Mouse (Mus musculus): ENCODE measurements around the gene Hist1h4a.
A peak's percentile ranks its signal among the peaks of the same experiment; 100 is the strongest.
"Not testable (repeated sequence)": the region's sequence is repeated elsewhere in the genome, so short reads cannot be mapped to it uniquely, and the experiment has no call there.

The Hist1h4a gene

DNA sequence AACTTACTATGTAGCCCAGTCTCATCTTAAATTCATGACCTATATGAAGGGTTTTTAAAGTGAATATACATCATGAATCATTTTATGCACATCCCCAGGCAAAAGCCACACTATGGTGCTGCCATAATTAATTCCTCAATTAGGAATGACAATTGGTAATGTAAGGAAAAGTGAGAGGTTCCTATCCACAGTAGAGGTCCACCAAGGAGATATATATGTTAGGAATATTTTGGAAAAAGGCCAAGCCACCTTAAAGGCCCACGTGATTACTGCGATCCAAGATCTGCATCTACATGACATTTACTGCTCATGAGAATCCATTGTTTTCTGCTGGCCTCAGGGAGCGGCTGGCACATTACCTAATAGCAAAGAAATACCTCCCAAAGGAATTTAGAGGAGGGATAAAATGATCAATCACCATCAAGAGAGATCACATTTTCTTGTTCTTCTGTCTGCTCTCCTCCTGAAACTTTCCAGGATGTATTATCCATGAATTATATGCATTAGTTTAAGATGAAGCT lies 1.7 kb downstream of the Hist1h4a start:
- DNase-seq (ENCODE audit: low spot score in 2 of 2): no peak

GRCm38 (mm10) chr13:23757921-23758320 lies 3.1 kb downstream of the Hist1h4a start:
- no peak for DNase-seq (ENCODE audit: low spot score in 2 of 2)

DNA sequence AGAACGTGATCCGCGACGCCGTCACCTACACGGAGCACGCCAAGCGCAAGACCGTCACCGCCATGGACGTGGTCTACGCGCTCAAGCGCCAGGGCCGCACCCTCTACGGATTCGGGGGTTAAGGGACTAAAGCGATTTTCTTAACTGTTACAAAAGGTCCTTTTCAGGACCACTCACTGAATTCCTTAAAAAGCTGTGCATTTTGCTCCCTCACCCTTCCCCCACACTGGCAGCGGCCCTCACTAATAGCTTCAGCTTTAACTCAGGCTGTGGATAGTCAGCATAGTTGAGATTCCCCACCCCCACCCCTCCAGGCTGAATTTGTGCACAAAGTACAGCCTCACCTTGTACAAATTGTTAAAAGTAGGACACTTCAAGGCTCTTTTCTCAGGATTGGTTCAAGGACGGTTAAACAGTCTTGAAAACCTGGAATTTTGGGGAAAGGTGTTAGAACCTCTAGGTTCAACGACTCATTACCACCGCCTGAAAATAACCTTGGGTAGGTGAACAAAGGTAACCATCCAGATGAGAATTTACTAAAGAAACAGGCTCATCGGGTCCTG lies 3.7 kb downstream of the Hist1h4a start:
- no peak for DNase-seq (ENCODE audit: low spot score in 2 of 2)

- peak; percentile 90 to 91 for DNase-seq (ENCODE audit: low spot score in 2 of 2)
Observed at GRCm38 (mm10) chr13:23756790-23757189, 4.2 kb downstream of the Hist1h4a start, which contains the start of gene Hist1h4b. Gene Hist1h4b, plus strand, starts transcription at chr13:23757013.

DNA sequence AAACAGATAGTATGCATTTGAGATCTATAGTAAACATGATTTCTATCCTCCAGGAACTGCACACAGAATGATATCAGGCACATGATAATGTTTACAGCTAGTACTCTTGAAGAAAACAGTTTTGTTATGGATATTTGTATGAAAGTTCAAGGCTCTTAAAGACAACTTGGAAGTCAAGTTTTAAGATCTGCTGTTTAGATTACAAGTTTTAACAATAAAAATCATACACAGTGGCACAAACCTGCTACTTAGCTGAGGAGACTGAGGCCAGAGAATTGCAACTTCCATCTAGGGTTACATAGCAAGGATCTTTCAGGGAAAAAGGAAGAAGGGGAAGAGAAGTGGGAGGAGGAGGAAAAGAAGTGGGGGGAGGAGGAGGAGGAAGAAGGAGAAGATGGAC lies 6.0 kb downstream of the Hist1h4a start:
- no peak for DNase-seq (ENCODE audit: low spot score in 2 of 2)

DNA sequence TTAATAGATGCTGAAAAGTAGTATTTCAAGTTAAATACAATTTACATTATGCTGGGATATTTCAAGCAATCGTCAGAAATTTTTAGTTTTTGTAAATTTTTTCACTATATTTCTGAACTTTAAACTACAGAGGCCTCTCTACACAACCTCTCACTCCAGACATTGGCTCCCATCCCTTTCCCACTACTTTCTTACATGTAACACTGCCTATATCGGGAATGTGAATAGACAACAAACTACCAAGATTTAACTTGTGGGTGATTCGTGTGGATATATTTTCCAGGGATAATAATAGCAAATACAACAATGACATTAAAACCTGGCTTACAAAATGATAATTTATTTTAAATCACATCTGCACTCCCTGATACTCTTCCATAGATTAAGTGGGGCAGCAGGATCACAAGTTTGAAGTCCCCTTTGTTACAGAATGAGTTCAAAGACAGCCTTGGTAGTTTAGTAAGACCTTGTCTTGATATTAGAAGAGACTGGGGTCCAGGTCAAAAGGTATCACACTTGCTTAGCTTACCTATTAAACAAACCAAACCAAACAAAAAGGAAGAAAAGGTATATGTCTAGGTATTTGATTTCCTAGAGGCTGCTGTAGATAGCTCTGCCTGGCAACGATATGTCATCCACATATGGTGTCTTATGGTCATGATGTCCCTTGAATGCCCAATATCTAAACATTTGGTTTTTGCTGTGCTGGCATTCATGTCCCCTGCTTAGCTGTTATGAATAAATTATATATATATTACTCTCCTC lies 7.5 kb downstream of the Hist1h4a start:
- no peak for DNase-seq (ENCODE audit: low spot score in 2 of 2)

GRCm38 (mm10) chr13:23752742-23753172 lies 8.3 kb downstream of the Hist1h4a start:
- no peak for DNase-seq (ENCODE audit: low spot score in 2 of 2)

- peak; percentile 80 to 84 for DNase-seq (ENCODE audit: low spot score in 2 of 2)
Observed at GRCm38 (mm10) chr13:23752067-23752741, 8.8 kb downstream of the Hist1h4a start, which contains the start of gene Hist1h3b. Gene Hist1h3b, plus strand, starts transcription at chr13:23752267.

DNA sequence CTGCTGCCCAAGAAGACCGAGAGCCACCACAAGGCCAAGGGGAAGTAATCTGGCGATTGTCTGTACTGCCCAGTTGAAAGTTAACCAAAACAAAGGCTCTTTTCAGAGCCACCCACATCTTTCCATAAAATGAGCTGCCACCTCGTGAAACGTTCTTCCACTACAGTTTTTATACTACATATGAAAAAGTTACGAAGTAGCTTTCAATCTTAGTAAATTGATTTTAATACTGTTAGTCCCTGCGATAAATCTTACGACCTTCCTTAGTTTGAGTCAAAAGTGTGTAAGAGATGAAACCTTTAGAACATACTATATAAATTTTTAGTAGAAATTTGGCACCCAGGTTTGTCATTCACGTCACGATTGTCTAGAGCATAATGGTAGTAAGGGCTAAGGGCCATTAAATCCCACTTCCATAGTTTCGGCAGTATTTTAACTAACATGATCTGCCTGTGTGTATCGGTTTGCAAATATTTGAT lies 9.5 kb downstream of the Hist1h4a start:
- DNase-seq (ENCODE audit: low spot score in 2 of 2): no peak

DNA sequence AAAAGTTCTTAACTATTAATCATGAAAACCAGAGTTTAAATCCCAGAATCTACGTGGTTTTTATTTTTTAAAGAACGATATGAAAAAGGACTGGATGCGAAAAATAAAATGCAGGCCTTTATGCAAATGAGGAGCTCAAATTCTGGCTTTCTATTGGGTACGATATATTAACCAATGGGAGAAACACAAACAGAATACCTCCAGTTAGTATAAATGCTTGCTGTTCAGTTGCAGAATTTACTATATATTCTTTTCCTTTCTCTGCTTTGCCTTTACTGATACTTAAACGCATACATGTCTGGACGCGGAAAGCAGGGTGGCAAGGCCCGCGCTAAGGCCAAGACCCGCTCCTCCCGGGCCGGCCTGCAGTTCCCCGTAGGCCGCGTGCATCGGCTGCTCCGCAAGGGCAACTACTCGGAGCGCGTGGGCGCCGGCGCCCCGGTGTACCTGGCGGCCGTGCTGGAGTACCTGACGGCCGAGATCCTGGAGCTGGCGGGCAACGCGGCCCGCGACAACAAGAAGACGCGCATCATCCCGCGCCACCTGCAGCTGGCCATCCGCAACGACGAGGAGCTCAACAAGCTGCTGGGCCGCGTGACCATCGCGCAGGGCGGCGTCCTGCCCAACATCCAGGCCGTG lies 10.1 kb downstream of the Hist1h4a start, which contains the start of gene Hist1h2ab:
Hist1h2ab (plus strand) TSS at position 288 of the 639 bp plus-strand sequence.
- DNase-seq (ENCODE audit: low spot score in 2 of 2): not testable (repeated sequence)

DNA sequence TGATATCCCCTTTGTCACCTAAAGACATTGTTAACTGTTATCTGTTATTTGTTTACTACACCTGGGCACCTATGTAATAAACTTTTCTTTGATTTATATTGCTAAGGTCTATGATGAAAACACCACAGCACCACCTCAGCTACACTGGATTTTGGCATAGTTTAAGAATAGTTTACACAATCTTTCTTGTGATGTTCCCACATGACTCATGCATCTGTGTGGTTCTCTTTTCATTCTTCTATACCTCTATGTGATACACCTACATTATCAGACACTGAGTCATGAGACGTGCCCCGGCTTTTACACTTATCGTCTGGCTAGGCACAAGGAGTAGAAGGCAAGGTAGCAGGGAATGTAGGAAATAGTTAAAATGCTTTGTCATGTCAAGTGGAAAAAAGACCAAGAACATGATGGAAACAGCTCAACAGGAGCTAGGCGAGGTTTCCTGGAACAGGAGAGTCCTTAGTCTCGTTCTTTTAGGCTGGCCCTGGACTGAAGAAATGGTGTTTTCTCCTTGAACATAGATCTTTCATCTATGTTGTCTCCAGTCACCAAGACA lies 11.4 kb downstream of the Hist1h4a start:
- no peak for DNase-seq (ENCODE audit: low spot score in 2 of 2)

DNA sequence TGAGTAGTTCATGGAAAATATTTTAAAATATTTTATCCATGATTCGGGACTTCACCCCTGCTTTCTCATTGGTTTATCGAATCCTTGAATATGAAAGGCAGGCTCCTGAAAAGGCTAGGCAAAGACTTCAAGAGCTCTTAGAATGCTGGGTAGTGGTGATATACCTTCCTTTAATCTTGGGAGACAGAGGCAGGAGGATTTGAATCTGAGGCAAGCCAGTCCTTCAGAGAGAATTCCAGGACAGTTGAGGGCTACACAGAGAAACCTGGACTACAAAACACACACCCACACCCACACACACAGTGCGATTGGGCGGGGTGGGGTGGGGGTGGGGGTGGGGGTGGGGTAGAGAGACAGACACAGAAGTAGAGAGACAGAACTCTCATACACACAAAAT lies 13.1 kb downstream of the Hist1h4a start:
- DNase-seq (ENCODE audit: low spot score in 2 of 2): no peak

GRCm38 (mm10) chr13:23747081-23747891 lies 13.7 kb downstream of the Hist1h4a start:
- no peak for DNase-seq (ENCODE audit: low spot score in 2 of 2)

- peak; percentile 61 to 65 for DNase-seq (ENCODE audit: low spot score in 2 of 2)
Observed at GRCm38 (mm10) chr13:23746201-23747080, 14.6 kb downstream of the Hist1h4a start, which contains the start of gene Hist1h2bb. Gene Hist1h2bb, plus strand, starts transcription at chr13:23746734.

DNA sequence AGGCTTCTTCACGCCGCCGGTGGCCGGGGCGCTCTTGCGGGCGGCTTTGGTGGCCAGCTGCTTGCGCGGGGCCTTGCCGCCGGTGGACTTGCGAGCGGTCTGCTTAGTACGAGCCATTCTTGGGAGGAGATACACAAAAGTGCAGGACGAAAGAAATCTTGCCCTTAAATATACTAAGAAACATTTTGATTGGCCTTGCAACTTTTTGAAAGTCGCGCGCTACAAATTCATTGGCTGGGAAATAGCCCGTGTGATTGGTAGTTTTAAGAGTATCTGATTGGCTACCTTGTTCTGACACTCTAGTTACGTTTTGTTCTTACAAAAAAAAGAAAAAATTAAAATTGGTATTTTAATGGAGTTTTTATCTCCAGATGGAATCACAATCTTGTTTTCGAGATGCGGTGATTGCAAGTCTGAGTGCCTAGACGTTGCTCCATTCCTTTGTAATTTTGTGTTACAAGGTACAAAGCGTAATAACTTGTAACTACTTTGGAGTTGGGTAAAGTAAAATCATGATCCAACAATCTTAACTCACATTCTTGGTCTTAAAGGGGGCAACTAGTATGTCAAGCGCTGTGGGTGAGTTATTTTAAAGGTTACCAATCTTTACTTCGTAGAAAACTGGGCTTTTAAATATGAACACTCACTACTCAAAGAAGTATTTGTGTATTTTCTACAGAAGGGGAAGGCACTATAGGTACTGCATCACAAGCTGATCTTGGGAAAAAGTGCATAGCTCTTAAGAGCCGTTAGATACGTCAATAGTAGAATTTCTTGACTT lies 15.5 kb downstream of the Hist1h4a start, which contains the start of gene Hist1h3c:
Hist1h3c (minus strand) TSS at position 222 of the 781 bp plus-strand sequence.
- peak; percentile 72 to 82 for DNase-seq (ENCODE audit: low spot score in 2 of 2)

DNA sequence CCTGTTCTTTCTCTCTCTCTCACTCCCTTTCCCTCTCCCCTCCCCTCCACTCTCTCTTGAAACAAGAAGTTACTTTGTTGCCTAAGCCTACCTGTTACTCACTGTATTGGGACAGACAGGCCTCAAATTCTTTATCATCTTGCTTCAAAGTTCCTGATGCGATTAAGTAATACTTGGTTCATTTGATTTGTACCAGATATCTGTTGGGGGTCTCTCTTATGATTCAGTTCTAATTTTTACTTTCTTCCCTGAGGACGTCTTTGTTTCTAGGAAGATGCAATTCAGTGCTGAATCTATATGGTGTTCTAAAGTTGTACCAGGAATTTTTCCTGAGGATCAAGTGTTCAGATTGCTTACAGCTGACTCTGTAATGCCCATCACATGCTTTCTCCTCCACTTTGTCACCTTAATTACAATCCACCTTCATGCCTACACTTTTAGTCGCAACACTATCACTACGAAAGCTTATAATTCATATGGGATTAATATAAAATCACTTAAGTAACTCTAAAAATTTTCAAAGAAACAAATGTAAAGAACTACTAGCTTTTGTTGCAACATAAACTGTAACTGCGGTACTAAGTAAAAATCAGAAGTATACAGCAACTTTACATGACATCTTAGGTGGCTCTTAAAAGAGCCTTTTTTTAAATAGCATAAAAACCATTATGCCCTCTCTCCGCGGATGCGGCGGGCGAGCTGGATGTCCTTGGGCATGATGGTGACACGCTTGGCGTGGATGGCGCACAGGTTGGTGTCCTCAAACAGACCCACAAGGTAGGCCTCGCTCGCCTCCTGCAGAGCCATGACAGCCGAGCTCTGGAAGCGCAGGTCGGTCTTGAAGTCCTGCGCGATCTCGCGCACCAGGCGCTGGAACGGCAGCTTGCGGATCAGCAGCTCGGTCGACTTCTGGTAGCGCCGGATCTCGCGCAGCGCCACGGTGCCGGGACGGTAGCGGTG lies 16.3 kb downstream of the Hist1h4a start:
- no peak for DNase-seq (ENCODE audit: low spot score in 2 of 2)

DNA sequence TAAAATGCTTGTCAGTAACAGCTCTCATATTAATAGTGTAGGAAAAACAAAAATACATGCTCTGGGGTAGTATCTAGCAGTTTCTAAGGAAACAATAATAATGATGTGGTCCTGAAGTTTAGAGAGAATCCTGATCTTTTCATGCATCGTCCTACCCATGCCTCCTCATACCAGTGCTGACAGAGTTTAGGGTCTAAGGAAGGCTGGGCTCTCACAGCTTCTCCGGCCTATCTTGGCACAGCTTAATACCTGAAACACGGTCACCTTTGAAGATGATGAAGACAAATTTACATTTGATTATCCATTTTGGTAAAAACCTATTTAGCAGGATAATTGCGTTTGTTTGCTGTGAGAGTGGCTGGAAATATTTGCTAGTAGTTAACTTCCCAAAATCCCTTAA lies 17.1 kb downstream of the Hist1h4a start:
- no peak for DNase-seq (ENCODE audit: low spot score in 2 of 2)

Data from urinary bladder, postnatal 36 days (tissue).